Mouse (Mus musculus): ENCODE measurements at regions not wholly inside any gene's neighbourhood (a gene's known extent, or its start where the extent isn't known, plus 50 kb on each side); places are given as distances from the start of the nearest gene placed in this dataset.

GRCm38 (mm10) chr14:48053151-48053550 lies 67.5 kb upstream of the Peli2 start:
- H3K27ac ChIP-seq (replicated peaks; ENCODE audit: low read depth, low read length), result no peak overlapping the region
- no peak overlapping the region for H3K4me2 ChIP-seq (ENCODE audit: low read depth, low read length)
- DNase-seq (ENCODE audit: low spot score) (no peak), ATAC-seq (ENCODE audit: low read depth) (no peak)
- H3K9ac ChIP-seq (ENCODE audit: low read depth, low read length), result no peak overlapping the region
- H3K27me3 ChIP-seq (replicated peaks; ENCODE audit: control insufficient read depth, insufficient read depth, low read length), result no peaks in the 10 kb centered on the region
- WGBS, result 37% methylated on average over 4 of the region's 4 CpGs
- peaks cover 3% of the 10 kb centered on the region; the same call in 1 of the 2 replicates for H3K4me1 ChIP-seq (ENCODE audit: control insufficient read depth, insufficient read depth, low read length)
- H3K36me3 ChIP-seq (ENCODE audit: control insufficient read depth, insufficient read depth, low read length), result no peaks in the 10 kb centered on the region
- no peaks in the 10 kb centered on the region for H3K9me3 ChIP-seq (ENCODE audit: control insufficient read depth, low read length)
- H3K4me3 ChIP-seq (ENCODE audit: low read depth, low read length), result no peak overlapping the region

DNA sequence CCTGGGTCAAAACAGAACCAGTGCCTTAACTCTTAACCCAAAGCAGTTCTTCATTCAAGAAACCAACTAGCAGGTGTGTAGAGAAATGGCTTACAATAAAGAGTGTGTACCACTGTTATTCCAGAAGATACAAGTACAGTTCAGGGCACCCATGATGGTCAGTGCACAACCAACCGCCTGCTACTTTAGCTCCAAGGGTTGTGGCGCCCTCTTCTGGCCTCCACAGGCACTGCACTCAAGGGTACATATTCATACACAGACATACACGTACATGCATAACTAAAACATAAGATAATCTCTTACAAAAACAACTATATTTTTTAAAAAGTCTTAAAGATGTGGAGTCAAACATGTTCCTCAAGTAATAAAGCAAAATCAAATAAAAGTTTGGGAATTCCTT lies 65.9 kb upstream of the Peli2 start:
- WGBS, result 74% methylated on average over 3 of the region's 3 CpGs
- no peaks in the 10 kb centered on the region for H3K27me3 ChIP-seq (replicated peaks; ENCODE audit: control insufficient read depth, insufficient read depth, low read length)
- no peak for ATAC-seq (ENCODE audit: low read depth)
- no peaks in the 10 kb centered on the region for H3K36me3 ChIP-seq (ENCODE audit: control insufficient read depth, insufficient read depth, low read length)
- DNase-seq (ENCODE audit: low spot score), result no peak
- no peak overlapping the region for H3K4me3 ChIP-seq (ENCODE audit: low read depth, low read length)
- H3K9ac ChIP-seq (ENCODE audit: low read depth, low read length), result no peak overlapping the region
- H3K9me3 ChIP-seq (ENCODE audit: control insufficient read depth, low read length), result no peaks in the 10 kb centered on the region
- H3K4me1 ChIP-seq (ENCODE audit: control insufficient read depth, insufficient read depth, low read length), result peaks cover 3% of the 10 kb centered on the region; the same call in 1 of the 2 replicates
- no peak overlapping the region for H3K27ac ChIP-seq (replicated peaks; ENCODE audit: low read depth, low read length)
- H3K4me2 ChIP-seq (ENCODE audit: low read depth, low read length), result no peak overlapping the region

- ATAC-seq (ENCODE audit: low read depth) (no peak), DNase-seq (ENCODE audit: low spot score) (no peak)
- 87% methylated on average over 2 of the region's 2 CpGs for WGBS
- H3K9me3 ChIP-seq (ENCODE audit: control insufficient read depth, low read length), result no peaks in the 10 kb centered on the region
- H3K4me3 ChIP-seq (ENCODE audit: low read depth, low read length), result no peak overlapping the region
- H3K9ac ChIP-seq (ENCODE audit: low read depth, low read length), result no peak overlapping the region
- no peak overlapping the region for H3K4me2 ChIP-seq (ENCODE audit: low read depth, low read length)
- H3K4me1 ChIP-seq (ENCODE audit: control insufficient read depth, insufficient read depth, low read length), result peaks cover 3% of the 10 kb centered on the region; the same call in 1 of the 2 replicates
- no peaks in the 10 kb centered on the region for H3K27me3 ChIP-seq (replicated peaks; ENCODE audit: control insufficient read depth, insufficient read depth, low read length)
- no peak overlapping the region for H3K27ac ChIP-seq (replicated peaks; ENCODE audit: low read depth, low read length)
- no peaks in the 10 kb centered on the region for H3K36me3 ChIP-seq (ENCODE audit: control insufficient read depth, insufficient read depth, low read length)
These were observed 64.8 kb upstream of the Peli2 start for GRCm38 (mm10) chr14:48055861-48056260.

- Histone ChIP-seq H3K4me3 (ENCODE audit: low read depth, low read length) (no peak overlapping the region), H3K36me3 (ENCODE audit: control insufficient read depth, insufficient read depth, low read length) (no peaks in the 10 kb centered on the region), H3K4me2 (ENCODE audit: low read depth, low read length) (no peak overlapping the region), H3K4me1 (ENCODE audit: control insufficient read depth, insufficient read depth, low read length) (no peaks in the 10 kb centered on the region), H3K27ac (replicated peaks; ENCODE audit: low read depth, low read length) (no peak overlapping the region), H3K9ac (ENCODE audit: low read depth, low read length) (no peak overlapping the region), H3K9me3 (ENCODE audit: control insufficient read depth, low read length) (no peaks in the 10 kb centered on the region), H3K27me3 (replicated peaks; ENCODE audit: control insufficient read depth, insufficient read depth, low read length) (no peaks in the 10 kb centered on the region)
- no peak for ATAC-seq (ENCODE audit: low read depth)
- WGBS, result 82% methylated on average over 9 of the region's 9 CpGs
- no peak for DNase-seq (ENCODE audit: low spot score)
These were observed 62.3 kb upstream of the Peli2 start for GRCm38 (mm10) chr14:48058234-48058868.

GRCm38 (mm10) chr14:48059664-48060455 lies 60.8 kb upstream of the Peli2 start:
- 70% methylated on average over 15 of the region's 15 CpGs for WGBS
- ATAC-seq (ENCODE audit: low read depth), result no peak
- Histone ChIP-seq H3K4me2 (ENCODE audit: low read depth, low read length) (no peak overlapping the region), H3K27ac (replicated peaks; ENCODE audit: low read depth, low read length) (no peak overlapping the region), H3K4me3 (ENCODE audit: low read depth, low read length) (no peak overlapping the region), H3K9ac (ENCODE audit: low read depth, low read length) (no peak overlapping the region), H3K36me3 (ENCODE audit: control insufficient read depth, insufficient read depth, low read length) (no peaks in the 10 kb centered on the region), H3K4me1 (ENCODE audit: control insufficient read depth, insufficient read depth, low read length) (no peaks in the 10 kb centered on the region), H3K9me3 (ENCODE audit: control insufficient read depth, low read length) (no peaks in the 10 kb centered on the region), H3K27me3 (replicated peaks; ENCODE audit: control insufficient read depth, insufficient read depth, low read length) (no peaks in the 10 kb centered on the region)
- no peak for DNase-seq (ENCODE audit: low spot score)

DNA sequence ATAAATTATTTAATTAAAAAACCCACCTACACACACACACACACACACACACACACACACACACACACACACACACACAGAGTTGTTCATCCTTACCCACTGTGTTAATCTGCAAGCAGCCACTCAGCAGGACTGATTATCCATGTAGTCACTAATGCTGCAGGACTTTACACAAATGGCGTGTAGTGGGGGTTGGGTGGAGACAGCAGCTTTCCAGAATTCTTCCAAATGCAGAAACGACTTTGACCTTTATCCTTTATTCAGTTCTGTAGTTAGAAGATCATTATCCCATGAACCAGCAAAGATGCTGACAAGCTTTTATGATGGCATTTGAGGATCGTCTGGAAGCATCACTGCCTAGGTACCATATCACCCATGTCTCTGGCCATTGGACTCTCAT lies 52.0 kb upstream of the Peli2 start:
- Histone ChIP-seq H3K27me3 (replicated peaks; ENCODE audit: control insufficient read depth, insufficient read depth, low read length) (no peaks in the 10 kb centered on the region), H3K4me3 (ENCODE audit: low read depth, low read length) (no peak overlapping the region), H3K27ac (replicated peaks; ENCODE audit: low read depth, low read length) (no peak overlapping the region), H3K36me3 (ENCODE audit: control insufficient read depth, insufficient read depth, low read length) (no peaks in the 10 kb centered on the region), H3K4me1 (ENCODE audit: control insufficient read depth, insufficient read depth, low read length) (peaks cover 4% of the 10 kb centered on the region), H3K9me3 (ENCODE audit: control insufficient read depth, low read length) (no peaks in the 10 kb centered on the region), H3K4me2 (ENCODE audit: low read depth, low read length) (no peak overlapping the region), H3K9ac (ENCODE audit: low read depth, low read length) (no peak overlapping the region)
- no peak for DNase-seq (ENCODE audit: low spot score)
- WGBS, result 82% methylated on average over 3 of the region's 3 CpGs
- ATAC-seq (ENCODE audit: low read depth), result no peak

Measured in embryonic facial prominence, embryonic 14.5 days (tissue).